Mouse (Mus musculus) kidney, postnatal 0 days (tissue): ENCODE measurements at regions not wholly inside any gene's neighbourhood (a gene's known extent, or its start where the extent isn't known, plus 50 kb on each side); places are given as distances from the start of the nearest gene placed in this dataset.

ENCODE experiments used
- ATAC-seq: fragments of 200-750 bp; cut with Nextera tagmentation; replicated peaks from 2 replicates; pipeline ENCODE4 v1.8.0; 2017; ENCODE audit warnings: low read depth, moderate number of reproducible peaks, moderate TSS enrichment, moderate library complexity; ENCODE audit not compliant: low FRiP score
- DNase-seq: peaks from one replicate; pipeline ENCODE4 v3.0.0-alpha.2; 2016; ENCODE audit warnings: low spot score
- H3K27ac ChIP-seq: fragments of 300-500 bp; sonication (generic); 2 replicates; pipeline ENCODE4 v1.5.1; 2014; ENCODE audit warnings: mild to moderate bottlenecking
- H3K27me3 ChIP-seq: fragments of 300-500 bp; sonication (generic); 2 replicates; pipeline ENCODE4 v1.6.1; 2014; ENCODE audit warnings: low read length, mixed read lengths; ENCODE audit not compliant: insufficient read depth
- H3K36me3 ChIP-seq: fragments of 300-500 bp; sonication (generic); 2 replicates; pipeline ENCODE4 v1.6.1; 2014; ENCODE audit warnings: low read length, mixed read lengths; ENCODE audit not compliant: insufficient read depth
- H3K4me1 ChIP-seq: fragments of 300-500 bp; sonication (generic); replicated peaks from 2 replicates; pipeline ENCODE4 v1.6.1; 2014; ENCODE audit warnings: antibody characterized with exemption, low read length, mixed read lengths; ENCODE audit not compliant: insufficient read depth
- H3K4me2 ChIP-seq: fragments of 300-500 bp; sonication (generic); 2 replicates; pipeline ENCODE4 v1.6.1; 2014; ENCODE audit warnings: mild to moderate bottlenecking, low read length, moderate library complexity, mixed read lengths
- H3K4me3 ChIP-seq: fragments of 300-500 bp; sonication (generic); replicated peaks from 2 replicates; pipeline ENCODE4 v1.5.1; 2014; ENCODE audit warnings: low read depth, low read length
- H3K9ac ChIP-seq: fragments of 300-500 bp; sonication (generic); 2 replicates; pipeline ENCODE4 v1.6.1; 2014; ENCODE audit warnings: low read depth, low read length
- H3K9me3 ChIP-seq: fragments of 300-500 bp; sonication (generic); replicated peaks from 2 replicates; pipeline ENCODE4 v1.6.1; 2016; ENCODE audit warnings: low read length, inconsistent platforms, mixed read lengths
- CTCF ChIP-seq: IDR thresholded peaks from 2 replicates; pipeline ENCODE4 v1.5.1; 2016; ENCODE audit warnings: antibody characterized with exemption, low read depth, mild to moderate bottlenecking, moderate library complexity
- WGBS: fragments of 180-500 bp; shearing (Covaris S2); extraction: QIAGEN DNeasy Blood & Tissue Kit; methylation state at CpG from one replicate; pipeline ENCODE4 v1.1.7; 2014; 5-methylcytosine and 5-hydroxymethylcytosine counted together

GRCm38 (mm10) chr8:64542501-64542900 is 150.4 kb downstream of the Cpe start:
- 68% methylated on average over 3 of the region's 3 CpGs for WGBS

GRCm38 (mm10) chr8:64539846-64540472 is 152.9 kb downstream of the Cpe start:
- no peak overlapping the region for H3K9ac ChIP-seq
- H3K36me3 ChIP-seq: no peaks in the 10 kb centered on the region
- H3K27me3 ChIP-seq: no peaks in the 10 kb centered on the region
- H3K9me3 ChIP-seq: no peaks in the 10 kb centered on the region
- DNase-seq: no peak
- no peak overlapping the region for H3K4me2 ChIP-seq
- no peak for TF ChIP-seq CTCF
- H3K27ac ChIP-seq: no peak overlapping the region
- ATAC-seq: no peak
- H3K4me1 ChIP-seq: no peaks in the 10 kb centered on the region
- no peak overlapping the region for H3K4me3 ChIP-seq
- WGBS: 72% methylated on average over 4 of the region's 4 CpGs

More at GRCm38 (mm10) chr8:64542501-64542900, 150.4 kb downstream of the Cpe start:
- no peak overlapping the region for H3K9ac ChIP-seq
- H3K4me1 ChIP-seq: no peaks in the 10 kb centered on the region
- no peaks in the 10 kb centered on the region for H3K36me3 ChIP-seq
- H3K4me3 ChIP-seq: no peak overlapping the region
- H3K9me3 ChIP-seq: no peaks in the 10 kb centered on the region
- ATAC-seq: 0 out of 2 replicates have a peak, but pooled peaks have one; percentile 13
- no peak for DNase-seq
- no peak overlapping the region for H3K27ac ChIP-seq
- H3K27me3 ChIP-seq: no peaks in the 10 kb centered on the region
- H3K4me2 ChIP-seq: no peak overlapping the region
- no peak for TF ChIP-seq CTCF

- Histone ChIP-seq H3K4me3 (no peak overlapping the region), H3K4me1 (no peaks in the 10 kb centered on the region), H3K4me2 (no peak overlapping the region), H3K27me3 (no peaks in the 10 kb centered on the region), H3K27ac (no peak overlapping the region), H3K36me3 (no peaks in the 10 kb centered on the region), H3K9me3 (no peaks in the 10 kb centered on the region), H3K9ac (no peak overlapping the region)
- ATAC-seq: no peak
- WGBS: 71% methylated on average over 2 of the region's 2 CpGs
- TF ChIP-seq CTCF: no peak
- DNase-seq: no peak
Observed at GRCm38 (mm10) chr8:64531780-64532179, 161.1 kb downstream of the Cpe start.

- H3K4me1 ChIP-seq: no peaks in the 10 kb centered on the region
- no peaks in the 10 kb centered on the region for H3K27me3 ChIP-seq
- ATAC-seq (no peak), DNase-seq (no peak)
- no peak overlapping the region for H3K9ac ChIP-seq
- H3K4me2 ChIP-seq: no peak overlapping the region
- TF ChIP-seq CTCF: no peak
- no peaks in the 10 kb centered on the region for H3K9me3 ChIP-seq
- H3K27ac ChIP-seq: no peak overlapping the region
- WGBS: 85% methylated on average over 8 of the region's 8 CpGs
- H3K36me3 ChIP-seq: no peaks in the 10 kb centered on the region
- no peak overlapping the region for H3K4me3 ChIP-seq
Observed at GRCm38 (mm10) chr8:64522441-64523102, 170.3 kb downstream of the Cpe start.

- DNase-seq: no peak
- WGBS: 88% methylated on average over 1 of the region's 1 CpGs
- no peak for TF ChIP-seq CTCF
- H3K36me3 ChIP-seq: no peaks in the 10 kb centered on the region
- H3K4me1 ChIP-seq: no peaks in the 10 kb centered on the region
- H3K27me3 ChIP-seq: no peaks in the 10 kb centered on the region
- H3K4me2 ChIP-seq: no peak overlapping the region
- H3K4me3 ChIP-seq: no peak overlapping the region
- H3K9me3 ChIP-seq: no peaks in the 10 kb centered on the region
- no peak for ATAC-seq
- H3K27ac ChIP-seq: no peak overlapping the region
- H3K9ac ChIP-seq: no peak overlapping the region
Observed at GRCm38 (mm10) chr8:64519650-64520049, 173.2 kb downstream of the Cpe start.

- H3K9me3 ChIP-seq: no peaks in the 10 kb centered on the region; the same call in 1 of the 2 replicates
- H3K27ac ChIP-seq: no peak overlapping the region
- no peaks in the 10 kb centered on the region for H3K36me3 ChIP-seq
- H3K4me2 ChIP-seq: no peak overlapping the region
- no peaks in the 10 kb centered on the region for H3K4me1 ChIP-seq
- DNase-seq (no peak), ATAC-seq (no peak)
- H3K9ac ChIP-seq: no peak overlapping the region
- H3K4me3 ChIP-seq: no peak overlapping the region
- 58% methylated on average over 5 of the region's 5 CpGs for WGBS
- H3K27me3 ChIP-seq: no peaks in the 10 kb centered on the region
- TF ChIP-seq CTCF: no peak
Observed at GRCm38 (mm10) chr8:64515923-64516322, 176.9 kb downstream of the Cpe start.
